Mouse (Mus musculus) heart, embryonic 14.5 days (tissue): ENCODE results near the gene Prss16. TPM values are rescaled to one million over a fixed set of nuclear protein-coding genes. Genes with fewer than 3 reads are reported as not detected.

ENCODE experiments used
- ATAC-seq: fragments of 200-750 bp; cut with Nextera tagmentation; 2 replicates; pipeline ENCODE4 v1.8.0; 2017; ENCODE audit warnings: low read depth, moderate TSS enrichment; ENCODE audit not compliant: insufficient number of reproducible peaks, insufficient read depth, low FRiP score
- H3K27ac ChIP-seq, 2 experiments: fragments of 200-500 bp in 1 of 2; fragments of 300-500 bp in 1 of 2; sonication (generic) in 1 of 2; replicated peaks in 1 of 2; 2 replicates each; pipeline ENCODE4 v1.5.1; 2012 to 2014; ENCODE audit warnings: low read depth in 2 of 2, low read length in 2 of 2, control low read depth in 1 of 2, mild to moderate bottlenecking in 1 of 2, mixed read lengths in 1 of 2; ENCODE audit not compliant: control insufficient read depth in 1 of 2, insufficient read depth in 1 of 2
- H3K27me3 ChIP-seq: fragments of 300-500 bp; sonication (generic); 2 replicates; pipeline ENCODE4 v1.6.1; 2014; ENCODE audit warnings: mild to moderate bottlenecking, low read length, control low read depth; ENCODE audit not compliant: control insufficient read depth, insufficient read depth
- H3K36me3 ChIP-seq: fragments of 300-500 bp; sonication (generic); 2 replicates; pipeline ENCODE4 v1.6.1; 2014; ENCODE audit warnings: mild to moderate bottlenecking, control low read depth, low read length, mixed read lengths; ENCODE audit not compliant: control insufficient read depth, insufficient read depth
- H3K4me1 ChIP-seq, 2 experiments: fragments of 200-500 bp in 1 of 2; fragments of 300-500 bp in 1 of 2; sonication (generic) in 1 of 2; 2 replicates each; pipeline ENCODE4 v1.6.1; 2012 to 2014; ENCODE audit warnings: low read length in 2 of 2, control low read depth in 1 of 2, mixed read lengths in 1 of 2; ENCODE audit not compliant: control insufficient read depth in 2 of 2, insufficient read depth in 2 of 2
- H3K4me2 ChIP-seq: fragments of 300-500 bp; sonication (generic); 2 replicates; pipeline ENCODE4 v1.6.1; 2014; ENCODE audit warnings: mild to moderate bottlenecking, low read length
- H3K4me3 ChIP-seq, 2 experiments: fragments of 200-500 bp in 1 of 2; fragments of 300-500 bp in 1 of 2; sonication (generic) in 1 of 2; 2 replicates each; pipeline ENCODE4 v1.5.1; 2012 to 2014; ENCODE audit warnings: low read length in 2 of 2, mild to moderate bottlenecking in 2 of 2, control low read depth in 1 of 2, low read depth in 1 of 2, moderate library complexity in 1 of 2; ENCODE audit not compliant: control insufficient read depth in 1 of 2, insufficient read depth in 1 of 2
- H3K9ac ChIP-seq: fragments of 300-500 bp; sonication (generic); 2 replicates; pipeline ENCODE4 v1.6.1; 2014; ENCODE audit warnings: mild to moderate bottlenecking, low read length
- H3K9me3 ChIP-seq: fragments of 300-500 bp; sonication (generic); 2 replicates; pipeline ENCODE4 v1.6.1; 2016; ENCODE audit warnings: low read length, control low read depth; ENCODE audit not compliant: control insufficient read depth
- WGBS: fragments of 180-500 bp; shearing (Covaris S2); extraction: QIAGEN DNeasy Blood & Tissue Kit; methylation state at CpG from one replicate; pipeline ENCODE4 v1.1.7; 2014; 5-methylcytosine and 5-hydroxymethylcytosine counted together
- polyA plus RNA-seq: library from polyadenylated mRNA; unstranded; fragments of >200 nt; fragmentation: Nextera tagmentation; extraction: Ambion mirVana; gene quantifications from 2 replicates; pipeline ENCODE4 v1.2.1, GENCODE M21; 2014

Gene Prss16
- polyA plus RNA-seq, 1 experiment from 2014 or later: 0.88 TPM

DNA sequence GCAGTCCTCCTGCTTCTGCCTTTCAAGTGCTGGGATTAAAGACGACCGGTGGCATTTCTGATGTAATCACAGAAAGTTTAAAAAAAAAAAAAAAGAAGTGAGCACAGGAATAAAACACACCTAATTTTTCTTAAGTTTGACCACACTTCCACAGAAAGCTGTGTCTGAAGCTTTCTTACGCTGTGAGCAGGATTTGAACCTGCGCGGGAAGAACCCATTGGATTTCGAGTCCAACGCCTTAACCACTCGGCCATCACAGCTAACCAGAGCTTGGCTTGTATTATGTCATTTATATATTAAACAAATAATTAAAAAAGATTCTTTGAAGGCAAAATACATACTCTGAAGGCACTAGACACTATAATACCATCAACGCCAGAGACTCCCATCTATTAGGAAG is 12.7 kb upstream of the Prss16 start:
- H3K36me3 ChIP-seq: no peaks in the 10 kb centered on the region
- no peaks in the 10 kb centered on the region for H3K27me3 ChIP-seq
- peak overlapping the region; percentile 58 to 59 for H3K4me3 ChIP-seq
- H3K4me1 ChIP-seq: peaks cover 0 to 3% of the 10 kb centered on the region in 2 experiments; a peak in 2 of 4 replicates
- H3K27ac ChIP-seq: peak overlapping the region in 1 of 2 experiments; percentile 42; a peak in 1 of 4 replicates
- 2% methylated on average over 9 of the region's 9 CpGs for WGBS
- no peak for ATAC-seq
- peak overlapping the region; percentile 90 for H3K4me2 ChIP-seq
- H3K9ac ChIP-seq: peak overlapping the region; percentile 72
- no peaks in the 10 kb centered on the region for H3K9me3 ChIP-seq

DNA sequence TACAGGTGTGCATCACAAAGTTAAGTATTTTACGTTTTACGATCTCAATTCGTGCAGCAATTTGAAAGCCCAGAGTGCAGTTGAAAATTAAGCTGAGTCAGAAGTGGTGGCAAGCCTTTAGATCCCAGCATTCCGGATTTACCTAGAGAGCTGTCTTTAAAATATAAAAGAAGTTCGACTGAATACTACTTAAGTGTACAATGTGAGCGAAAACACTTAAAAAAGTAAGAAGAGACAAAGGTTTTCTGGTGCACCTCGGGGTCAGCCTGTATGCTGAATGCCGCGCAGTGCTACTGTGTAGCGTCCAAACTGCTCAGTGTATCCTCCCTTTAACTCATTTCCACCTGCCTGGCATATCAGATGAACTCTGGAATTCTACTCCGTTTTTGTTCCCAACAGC is 12.0 kb upstream of the Prss16 start:
- Histone ChIP-seq H3K27ac (peak overlapping the region; percentile 8 to 42; a peak in 2 of 4 replicates), H3K4me1 (peaks cover 0 to 3% of the 10 kb centered on the region in 2 experiments; a peak in 1 of 4 replicates), H3K36me3 (no peaks in the 10 kb centered on the region), H3K27me3 (peaks cover under 1% of the 10 kb centered on the region; the same call in 1 of the 2 replicates), H3K4me2 (peak overlapping the region; percentile 90), H3K4me3 (peak overlapping the region; percentile 58 to 59), H3K9ac (peak overlapping the region; percentile 72), H3K9me3 (no peaks in the 10 kb centered on the region)
- ATAC-seq: no peak
- under 1% methylated on average over 11 of the region's 11 CpGs for WGBS

DNA sequence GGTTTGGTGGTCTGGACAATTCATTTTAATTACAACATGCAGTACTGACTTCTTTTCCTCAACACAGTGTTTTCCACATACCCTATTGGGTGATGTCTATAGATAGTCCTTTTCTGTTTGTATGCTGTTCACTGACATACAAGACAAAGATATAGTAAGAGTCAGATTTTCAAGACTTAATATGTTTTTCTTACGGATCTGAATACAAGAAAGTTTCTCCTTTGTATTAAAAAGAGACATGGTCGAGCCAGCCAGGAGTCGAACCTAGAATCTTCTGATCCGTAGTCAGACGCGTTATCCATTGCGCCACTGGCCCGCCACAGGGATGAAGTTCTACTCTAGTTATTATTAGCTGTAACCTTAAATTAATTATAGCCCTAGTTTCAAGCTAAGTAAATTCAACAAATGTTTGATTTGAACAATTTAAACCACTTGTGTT is 11.4 kb upstream of the Prss16 start:
- under 1% methylated on average over 8 of the region's 8 CpGs for WGBS

DNA sequence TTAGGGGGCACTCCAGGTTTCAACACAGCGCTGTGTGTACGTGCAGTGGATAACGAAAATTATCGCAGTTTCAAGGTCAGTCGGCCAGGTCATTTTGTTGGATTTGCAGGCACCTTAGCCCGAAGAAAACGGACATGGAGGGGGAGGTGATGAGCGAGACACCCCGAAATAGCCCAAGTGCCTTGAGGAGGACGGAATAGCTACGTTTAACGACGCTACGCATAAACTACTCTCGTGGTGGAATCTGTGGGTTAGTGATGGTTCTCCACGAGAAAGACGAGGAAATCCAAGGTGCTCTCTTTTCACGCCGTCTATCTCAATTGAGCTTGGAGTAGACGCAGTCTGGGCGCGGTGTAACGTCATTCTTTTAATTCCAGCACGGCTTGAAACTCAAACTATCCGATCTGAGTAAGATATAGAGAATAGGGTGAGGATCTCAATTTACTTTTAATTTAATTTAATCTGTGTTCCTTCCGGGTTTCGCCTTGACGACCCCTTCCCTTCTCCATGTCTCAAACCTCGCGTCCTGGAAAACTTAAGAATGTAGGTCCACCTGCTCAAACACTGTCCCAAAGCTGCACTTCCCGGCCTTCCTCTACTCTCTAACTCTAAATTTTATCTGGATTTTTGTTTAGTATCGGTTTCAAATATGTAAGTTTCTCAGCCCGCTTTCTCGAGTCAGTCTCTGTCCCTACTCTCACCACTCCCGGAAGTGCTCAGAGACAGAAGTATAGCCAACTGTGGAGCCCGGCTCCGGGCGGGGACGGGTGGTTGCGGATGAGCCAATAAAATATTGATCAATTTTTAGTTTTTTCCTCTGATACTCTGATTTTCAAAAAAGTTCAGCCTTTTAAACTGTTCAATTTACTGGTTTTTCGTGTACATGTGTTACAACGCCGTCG is 10.6 kb upstream of the Prss16 start:
- H3K9me3 ChIP-seq: 0 out of 2 replicates have a peak, but pooled peaks cover 2% of the 10 kb centered on the region
- peak overlapping the region; percentile 42 to 59 for H3K4me3 ChIP-seq
- peak overlapping the region; percentile 0 to 28; a peak in 3 of 4 replicates for H3K27ac ChIP-seq
- no peaks in the 10 kb centered on the region for H3K4me1 ChIP-seq
- H3K9ac ChIP-seq: peak overlapping the region; percentile 73
- WGBS: under 1% methylated on average over 44 of the region's 44 CpGs
- no peak for ATAC-seq
- no peaks in the 10 kb centered on the region for H3K36me3 ChIP-seq
- H3K27me3 ChIP-seq: peaks cover 8% of the 10 kb centered on the region
- H3K4me2 ChIP-seq: peak overlapping the region; percentile 90

More for the DNA sequence above, 11.4 kb upstream of the Prss16 start:
- Histone ChIP-seq H3K4me1 (peaks cover 0 to 3% of the 10 kb centered on the region in 2 experiments; a peak in 1 of 4 replicates), H3K36me3 (no peaks in the 10 kb centered on the region), H3K9me3 (no peaks in the 10 kb centered on the region), H3K4me2 (peak overlapping the region; percentile 90), H3K4me3 (peak overlapping the region; percentile 58 to 59; a peak in 3 of 4 replicates), H3K27ac (peak overlapping the region in 1 of 2 experiments; percentile 28; a peak in 1 of 4 replicates), H3K27me3 (peaks cover 4% of the 10 kb centered on the region; the same call in 1 of the 2 replicates), H3K9ac (peak overlapping the region; percentile 73)
- ATAC-seq: peak; percentile 69; the same call in 1 of the 2 replicates

DNA sequence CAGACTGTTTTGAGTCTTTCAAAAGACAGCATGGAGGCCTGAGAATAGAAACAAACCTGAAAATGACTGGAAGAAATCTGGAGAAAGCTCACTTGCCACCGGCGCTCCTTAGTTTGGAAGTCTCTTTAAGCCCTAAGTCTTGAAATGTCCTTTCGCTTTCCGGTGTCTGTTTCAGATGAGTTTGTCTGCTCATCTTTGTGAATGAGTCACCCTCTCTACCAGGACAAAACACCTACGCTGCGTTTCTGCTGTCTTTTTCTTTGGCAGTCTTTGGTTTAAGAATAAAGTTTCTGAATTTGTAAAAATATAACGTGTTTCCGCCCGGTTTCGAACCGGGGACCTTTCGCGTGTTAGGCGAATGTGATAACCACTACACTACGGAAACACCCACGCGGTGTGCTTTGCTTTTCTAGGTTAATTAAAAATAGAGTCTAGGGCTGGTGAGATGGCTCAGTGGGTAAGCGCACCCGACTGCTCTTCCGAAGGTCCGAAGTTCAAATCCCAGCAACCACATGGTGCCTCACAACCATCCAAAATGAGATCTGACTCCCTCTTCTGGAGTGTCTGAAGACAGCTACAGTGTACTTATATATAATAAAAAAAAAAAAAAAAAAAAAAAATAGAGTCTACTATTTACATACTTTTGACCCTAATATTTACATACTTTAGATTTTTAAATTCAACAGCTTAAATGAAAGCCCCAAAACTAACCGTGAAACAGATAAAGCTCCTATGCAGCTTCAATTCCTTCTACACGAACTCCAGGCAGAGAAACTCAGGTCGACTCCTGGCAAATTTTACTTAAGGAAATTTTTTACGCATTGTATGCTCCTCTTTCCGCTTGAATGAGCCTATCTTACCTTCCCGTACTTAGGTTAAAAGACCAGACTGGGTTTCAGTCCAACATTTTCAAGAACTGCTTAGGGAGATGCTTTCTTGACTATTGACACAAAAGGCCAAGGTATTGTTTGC is 6.2 kb upstream of the Prss16 start:
- Histone ChIP-seq H3K27ac (no peak overlapping the region), H3K9me3 (0 out of 2 replicates have a peak, but pooled peaks cover 3% of the 10 kb centered on the region), H3K36me3 (no peaks in the 10 kb centered on the region), H3K9ac (no peak overlapping the region), H3K4me1 (peaks cover 0 to 2% of the 10 kb centered on the region in 2 experiments; a peak in 2 of 4 replicates), H3K4me2 (peak overlapping the region; percentile 52), H3K4me3 (no peak overlapping the region; a peak in 1 of 4 replicates), H3K27me3 (peaks cover 44% of the 10 kb centered on the region)
- ATAC-seq: no peak; the same call in 1 of the 2 replicates
- WGBS: 16% methylated on average over 27 of the region's 27 CpGs

DNA sequence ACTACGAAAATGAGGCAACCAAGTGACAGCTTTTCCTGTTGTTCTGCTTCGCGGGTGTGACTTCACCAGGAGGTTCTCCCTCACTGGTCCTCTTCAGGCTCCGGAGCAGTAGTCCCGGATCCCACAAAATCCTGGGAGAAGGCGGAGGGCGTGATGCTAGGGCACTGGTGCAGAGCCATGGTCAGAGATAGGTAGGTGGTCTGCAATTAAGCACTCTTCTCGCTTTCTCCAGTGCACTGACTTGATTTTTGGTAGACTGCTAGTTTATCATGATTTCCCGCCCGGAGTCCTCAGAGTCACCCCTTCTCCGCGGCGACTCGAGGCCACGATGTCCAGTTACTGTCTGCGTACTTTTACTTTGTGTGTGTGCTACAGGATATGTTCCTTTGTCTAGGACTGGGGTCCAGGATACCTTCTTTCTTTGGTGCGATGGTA is 4.9 kb upstream of the Prss16 start:
- Histone ChIP-seq H3K27ac (no peak overlapping the region), H3K9ac (no peak overlapping the region), H3K9me3 (0 out of 2 replicates have a peak, but pooled peaks cover 3% of the 10 kb centered on the region), H3K4me2 (peak overlapping the region; percentile 52), H3K4me3 (peak overlapping the region; percentile 0 to 24), H3K36me3 (no peaks in the 10 kb centered on the region), H3K4me1 (peaks cover 0 to 2% of the 10 kb centered on the region in 2 experiments; a peak in 2 of 4 replicates), H3K27me3 (peaks cover 57% of the 10 kb centered on the region)
- 10% methylated on average over 17 of the region's 17 CpGs for WGBS
- no peak for ATAC-seq
